Mouse (Mus musculus) lung, embryonic 16.5 days (tissue): Measurements from ENCODE around the gene Gm13276. TPM values are rescaled to one million over a fixed set of nuclear protein-coding genes. Genes with fewer than 3 reads are reported as not detected.
"Not testable (repeated sequence)": the region's sequence is repeated elsewhere in the genome, so short reads cannot be mapped to it uniquely, and the experiment has no call there.

Source experiments
- ATAC-seq: fragments of 200-750 bp; cut with Nextera tagmentation; 2 replicates; pipeline ENCODE4 v1.8.0; 2017; ENCODE audit warnings: low read depth, mild to moderate bottlenecking, moderate library complexity
- H3K27ac ChIP-seq: fragments of 300-500 bp; sonication (generic); 2 replicates; pipeline ENCODE4 v1.5.1; 2014; ENCODE audit warnings: mild to moderate bottlenecking, control low read depth, low read length
- H3K27me3 ChIP-seq: fragments of 300-500 bp; sonication (generic); 2 replicates; pipeline ENCODE4 v1.6.1; 2014; ENCODE audit warnings: low read depth, low read length, mixed read lengths; ENCODE audit not compliant: control insufficient read depth, insufficient read depth
- H3K36me3 ChIP-seq: fragments of 300-500 bp; sonication (generic); 2 replicates; pipeline ENCODE4 v1.6.1; 2014; ENCODE audit warnings: low read length; ENCODE audit not compliant: control insufficient read depth, insufficient read depth
- H3K4me1 ChIP-seq: fragments of 300-500 bp; sonication (generic); replicated peaks from 2 replicates; pipeline ENCODE4 v1.6.1; 2014; ENCODE audit warnings: low read length, mixed read lengths; ENCODE audit not compliant: control insufficient read depth, insufficient read depth
- H3K4me2 ChIP-seq: fragments of 300-500 bp; sonication (generic); 2 replicates; pipeline ENCODE4 v1.6.1; 2014; ENCODE audit warnings: low read depth, low read length, control low read depth
- H3K4me3 ChIP-seq: fragments of 300-500 bp; sonication (generic); 2 replicates; pipeline ENCODE4 v1.5.1; 2014; ENCODE audit warnings: mild to moderate bottlenecking, low read length, control low read depth
- H3K9ac ChIP-seq: fragments of 300-500 bp; sonication (generic); 2 replicates; pipeline ENCODE4 v1.6.1; 2014; ENCODE audit warnings: low read length, control low read depth
- H3K9me3 ChIP-seq: fragments of 300-500 bp; sonication (generic); 2 replicates; pipeline ENCODE4 v1.6.1; 2016; ENCODE audit warnings: low read length; ENCODE audit not compliant: control insufficient read depth
- WGBS: fragments of 180-500 bp; shearing (Covaris S2); extraction: QIAGEN DNeasy Blood & Tissue Kit; methylation state at CpG from one replicate; pipeline ENCODE4 v1.1.7; 2014; 5-methylcytosine and 5-hydroxymethylcytosine counted together
- polyA plus RNA-seq: library from polyadenylated mRNA; unstranded; fragments of >200 nt; fragmentation: Nextera tagmentation; extraction: Ambion mirVana; gene quantifications from 2 replicates; pipeline ENCODE4 v1.2.1, GENCODE M21; 2015

Gene Gm13276
- polyA plus RNA-seq, 1 experiment from 2014 or later: 0.36 TPM

DNA sequence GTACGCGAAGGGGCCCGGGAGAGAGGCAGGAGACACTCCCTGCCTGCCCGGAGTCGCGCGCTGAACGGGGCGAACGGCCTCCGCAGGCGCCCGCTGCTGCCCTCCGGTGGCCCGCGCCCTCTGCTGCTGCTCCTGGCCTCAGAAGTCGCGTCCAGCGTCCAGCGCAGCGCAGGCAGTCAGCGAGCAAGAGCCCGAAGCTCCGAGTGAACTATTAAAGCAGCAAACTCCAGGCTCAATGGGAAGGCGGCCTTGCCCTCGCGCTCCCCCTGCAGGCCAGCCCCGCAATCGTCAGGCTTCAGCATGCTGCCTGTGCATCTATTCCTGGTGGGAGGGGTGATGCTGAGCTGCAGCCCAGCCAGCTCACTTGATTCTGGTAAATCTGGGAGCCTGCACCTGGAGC is 6.0 kb upstream of the Gm13276 start, which contains the start of gene Gm13272:
Gene Gm13272, plus strand, starts transcription at position 301 of the 400 bp plus-strand sequence.
- not testable (repeated sequence) for H3K4me1 ChIP-seq, H3K4me2 ChIP-seq, H3K27me3 ChIP-seq, H3K9me3 ChIP-seq, H3K9ac ChIP-seq, H3K4me3 ChIP-seq, ATAC-seq, H3K27ac ChIP-seq, H3K36me3 ChIP-seq
- no CpG with 5 or more reads among the region's 29 CpGs for WGBS

DNA sequence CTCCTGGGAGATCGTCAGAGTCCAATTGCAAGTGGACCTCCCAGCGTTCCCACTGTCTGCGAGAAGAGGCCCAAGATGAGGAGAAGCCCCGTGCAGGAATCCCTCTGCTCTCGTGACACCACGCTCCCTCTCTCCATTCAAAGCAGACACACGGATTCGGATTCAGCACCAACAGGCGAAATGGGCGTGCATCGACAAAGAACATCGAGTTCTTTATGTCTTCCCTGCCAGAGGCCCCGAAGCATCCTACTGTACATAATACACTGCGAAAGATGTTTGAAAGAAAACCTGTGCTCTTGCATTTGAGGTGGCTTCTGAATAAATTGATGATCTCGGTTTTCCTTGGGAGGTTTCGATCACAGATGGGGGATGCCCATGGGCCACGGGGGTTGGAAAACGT is 5.2 kb upstream of the Gm13276 start:
- H3K4me2 ChIP-seq, H3K27me3 ChIP-seq, H3K4me3 ChIP-seq, H3K27ac ChIP-seq, H3K36me3 ChIP-seq, H3K9me3 ChIP-seq, H3K9ac ChIP-seq, ATAC-seq, H3K4me1 ChIP-seq: not testable (repeated sequence)
- 42% methylated on average over 12 of the region's 18 CpGs for WGBS

DNA sequence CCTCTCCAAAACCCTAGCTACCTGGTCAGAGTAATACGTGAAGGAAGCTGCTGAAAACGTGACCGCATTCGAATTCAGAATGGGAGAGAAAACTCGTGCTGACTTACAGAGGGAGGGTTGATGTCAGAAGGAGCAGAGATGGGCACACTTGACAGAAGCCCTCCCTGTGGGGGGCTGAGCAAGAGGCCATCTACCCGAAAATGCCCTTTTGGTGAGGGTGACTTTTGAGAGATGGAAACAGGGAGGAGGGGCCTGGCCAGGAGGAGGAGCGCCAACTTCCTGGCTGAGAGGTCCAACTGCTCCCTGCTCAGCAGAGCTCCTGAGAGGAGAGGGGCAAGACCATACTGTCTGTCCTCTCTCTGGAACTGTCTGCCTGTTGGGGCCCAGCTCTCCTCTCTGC is 3.7 kb upstream of the Gm13276 start, which contains the start of gene Ifnz:
Gene Ifnz, plus strand, starts transcription at position 301 of the 400 bp plus-strand sequence.
- not testable (repeated sequence) for H3K4me1 ChIP-seq, H3K27me3 ChIP-seq, ATAC-seq, H3K9me3 ChIP-seq, H3K36me3 ChIP-seq, H3K9ac ChIP-seq
- 11% methylated on average over 3 of the region's 7 CpGs for WGBS
- Histone ChIP-seq H3K4me3 (peak within 1 kb of the TSS; percentile 37), H3K27ac (peak within 1 kb of the TSS; percentile 57; the same call in 1 of the 2 replicates), H3K4me2 (0 out of 2 replicates have a peak within 1 kb of the TSS, but pooled peaks have one; percentile 22)

DNA sequence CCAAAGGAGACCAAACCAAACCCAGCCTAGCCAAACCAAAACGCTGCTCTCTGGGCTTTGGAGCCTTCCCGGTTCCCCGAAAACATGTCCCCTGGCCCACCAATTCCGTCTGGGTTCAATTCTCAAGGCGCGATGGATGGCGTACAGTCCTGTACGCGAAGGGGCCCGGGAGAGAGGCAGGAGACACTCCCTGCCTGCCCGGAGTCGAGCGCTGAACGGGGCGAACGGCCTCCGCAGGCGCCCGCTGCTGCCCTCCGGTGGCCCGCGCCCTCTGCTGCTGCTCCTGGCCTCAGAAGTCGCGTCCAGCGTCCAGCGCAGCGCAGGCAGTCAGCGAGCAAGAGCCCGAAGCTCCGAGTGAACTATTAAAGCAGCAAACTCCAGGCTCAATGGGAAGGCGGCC is 3.2 kb upstream of the Gm13276 start:
- not testable (repeated sequence) for H3K9me3 ChIP-seq, ATAC-seq, H3K9ac ChIP-seq, H3K27me3 ChIP-seq, H3K4me1 ChIP-seq, H3K36me3 ChIP-seq
- WGBS: 0% methylated on average over 3 of the region's 31 CpGs
- Histone ChIP-seq H3K4me3 (peak overlapping the region; percentile 37), H3K4me2 (0 out of 2 replicates have a peak overlapping the region, but pooled peaks have one; percentile 22), H3K27ac (peak overlapping the region; percentile 57; the same call in 1 of the 2 replicates)

DNA sequence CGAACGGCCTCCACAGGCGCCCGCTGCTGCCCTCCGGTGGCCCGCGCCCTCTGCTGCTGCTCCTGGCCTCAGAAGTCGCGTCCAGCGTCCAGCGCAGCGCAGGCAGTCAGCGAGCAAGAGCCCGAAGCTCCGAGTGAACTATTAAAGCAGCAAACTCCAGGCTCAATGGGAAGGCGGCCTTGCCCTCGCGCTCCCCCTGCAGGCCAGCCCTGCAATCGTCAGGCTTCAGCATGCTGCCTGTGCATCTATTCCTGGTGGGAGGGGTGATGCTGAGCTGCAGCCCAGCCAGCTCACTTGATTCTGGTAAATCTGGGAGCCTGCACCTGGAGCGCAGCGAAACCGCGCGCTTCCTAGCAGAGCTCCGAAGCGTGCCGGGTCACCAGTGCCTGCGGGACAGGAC is 2.9 kb downstream of the Gm13276 start, which contains the start of gene Gm13277:
Gene Gm13277, plus strand, starts transcription at position 231 of the 400 bp plus-strand sequence.
- ATAC-seq, H3K36me3 ChIP-seq: not testable (repeated sequence)

DNA sequence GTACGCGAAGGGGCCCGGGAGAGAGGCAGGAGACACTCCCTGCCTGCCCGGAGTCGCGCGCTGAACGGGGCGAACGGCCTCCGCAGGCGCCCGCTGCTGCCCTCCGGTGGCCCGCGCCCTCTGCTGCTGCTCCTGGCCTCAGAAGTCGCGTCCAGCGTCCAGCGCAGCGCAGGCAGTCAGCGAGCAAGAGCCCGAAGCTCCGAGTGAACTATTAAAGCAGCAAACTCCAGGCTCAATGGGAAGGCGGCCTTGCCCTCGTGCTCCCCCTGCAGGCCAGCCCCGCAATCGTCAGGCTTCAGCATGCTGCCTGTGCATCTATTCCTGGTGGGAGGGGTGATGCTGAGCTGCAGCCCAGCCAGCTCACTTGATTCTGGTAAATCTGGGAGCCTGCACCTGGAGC is 5.7 kb downstream of the Gm13276 start, which contains the start of gene Gm13278:
Gene Gm13278, plus strand, starts transcription at position 301 of the 400 bp plus-strand sequence.
- not testable (repeated sequence) for H3K27me3 ChIP-seq, H3K4me1 ChIP-seq, H3K36me3 ChIP-seq, H3K4me2 ChIP-seq, H3K4me3 ChIP-seq, ATAC-seq, H3K27ac ChIP-seq, H3K9ac ChIP-seq, H3K9me3 ChIP-seq
- WGBS: no CpG with 5 or more reads among the region's 28 CpGs

More for the DNA sequence above, 2.9 kb downstream of the Gm13276 start, which contains the start of gene Gm13277:
- not testable (repeated sequence) for H3K27me3 ChIP-seq, H3K4me3 ChIP-seq, H3K9me3 ChIP-seq, H3K4me2 ChIP-seq, H3K27ac ChIP-seq, H3K9ac ChIP-seq, H3K4me1 ChIP-seq
- WGBS: 0% methylated on average over 2 of the region's 28 CpGs

DNA sequence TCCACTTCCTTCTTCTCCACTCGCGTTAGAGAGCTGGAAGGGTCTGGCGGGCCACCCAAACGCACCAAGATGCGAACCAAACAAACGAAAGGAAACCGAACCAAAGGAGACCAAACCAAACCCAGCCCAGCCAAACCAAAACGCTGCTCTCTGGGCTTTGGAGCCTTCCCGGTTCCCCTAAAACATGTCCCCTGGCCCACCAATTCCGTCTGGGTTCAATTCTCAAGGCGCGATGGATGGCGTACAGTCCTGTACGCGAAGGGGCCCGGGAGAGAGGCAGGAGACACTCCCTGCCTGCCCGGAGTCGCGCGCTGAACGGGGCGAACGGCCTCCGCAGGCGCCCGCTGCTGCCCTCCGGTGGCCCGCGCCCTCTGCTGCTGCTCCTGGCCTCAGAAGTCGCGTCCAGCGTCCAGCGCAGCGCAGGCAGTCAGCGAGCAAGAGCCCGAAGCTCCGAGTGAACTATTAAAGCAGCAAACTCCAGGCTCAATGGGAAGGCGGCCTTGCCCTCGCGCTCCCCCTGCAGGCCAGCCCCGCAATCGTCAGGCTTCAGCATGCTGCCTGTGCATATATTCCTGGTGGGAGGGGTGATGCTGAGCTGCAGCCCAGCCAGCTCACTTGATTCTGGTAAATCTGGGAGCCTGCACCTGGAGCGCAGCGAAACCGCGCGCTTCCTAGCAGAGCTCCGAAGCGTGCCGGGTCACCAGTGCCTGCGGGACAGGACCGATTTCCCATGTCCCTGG is 8.6 kb downstream of the Gm13276 start, which contains the start of gene Gm13275:
Gene Gm13275, plus strand, starts transcription at position 552 of the 740 bp plus-strand sequence.
- not testable (repeated sequence) for H3K9me3 ChIP-seq, H3K4me3 ChIP-seq, ATAC-seq, H3K9ac ChIP-seq, H3K27ac ChIP-seq, H3K4me1 ChIP-seq, H3K36me3 ChIP-seq, H3K27me3 ChIP-seq, H3K4me2 ChIP-seq
- 0% methylated on average over 8 of the region's 52 CpGs for WGBS

DNA sequence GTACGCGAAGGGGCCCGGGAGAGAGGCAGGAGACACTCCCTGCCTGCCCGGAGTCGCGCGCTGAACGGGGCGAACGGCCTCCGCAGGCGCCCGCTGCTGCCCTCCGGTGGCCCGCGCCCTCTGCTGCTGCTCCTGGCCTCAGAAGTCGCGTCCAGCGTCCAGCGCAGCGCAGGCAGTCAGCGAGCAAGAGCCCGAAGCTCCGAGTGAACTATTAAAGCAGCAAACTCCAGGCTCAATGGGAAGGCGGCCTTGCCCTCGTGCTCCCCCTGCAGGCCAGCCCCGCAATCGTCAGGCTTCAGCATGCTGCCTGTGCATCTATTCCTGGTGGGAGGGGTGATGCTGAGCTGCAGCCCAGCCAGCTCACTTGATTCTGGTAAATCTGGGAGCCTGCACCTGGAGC is 11.6 kb downstream of the Gm13276 start, which contains the start of gene Gm13279:
Gene Gm13279, plus strand, starts transcription at position 301 of the 400 bp plus-strand sequence.
- H3K36me3 ChIP-seq, H3K27me3 ChIP-seq, H3K4me2 ChIP-seq, H3K4me1 ChIP-seq, H3K4me3 ChIP-seq, H3K9me3 ChIP-seq, H3K9ac ChIP-seq, ATAC-seq, H3K27ac ChIP-seq: not testable (repeated sequence)
- no CpG with 5 or more reads among the region's 28 CpGs for WGBS

DNA sequence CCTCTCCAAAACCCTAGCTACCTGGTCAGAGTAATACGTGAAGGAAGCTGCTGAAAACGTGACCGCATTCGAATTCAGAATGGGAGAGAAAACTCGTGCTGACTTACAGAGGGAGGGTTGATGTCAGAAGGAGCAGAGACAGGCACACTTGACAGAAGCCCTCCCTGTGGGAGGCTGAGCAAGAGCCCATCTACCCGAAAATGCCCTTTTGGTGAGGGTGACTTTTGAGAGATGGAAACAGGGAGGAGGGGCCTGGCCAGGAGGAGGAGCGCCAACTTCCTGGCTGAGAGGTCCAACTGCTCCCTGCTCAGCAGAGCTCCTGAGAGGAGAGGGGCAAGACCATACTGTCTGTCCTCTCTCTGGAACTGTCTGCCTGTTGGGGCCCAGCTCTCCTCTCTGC is 13.9 kb downstream of the Gm13276 start, which contains the start of gene Gm13285:
Gene Gm13285, plus strand, starts transcription at position 301 of the 400 bp plus-strand sequence.
- not testable (repeated sequence) for H3K36me3 ChIP-seq, ATAC-seq, H3K9ac ChIP-seq, H3K4me2 ChIP-seq, H3K27ac ChIP-seq, H3K4me3 ChIP-seq, H3K4me1 ChIP-seq, H3K9me3 ChIP-seq, H3K27me3 ChIP-seq
- WGBS: 6% methylated on average over 2 of the region's 7 CpGs
